Mouse (Mus musculus) cerebellum, adult 2 months (tissue): ENCODE results near the gene Nbl1.

Source experiments
- CTCF ChIP-seq: fragments of 200-500 bp; IDR thresholded peaks from 2 replicates; pipeline ENCODE4 v1.5.1; 2011; ENCODE audit warnings: low read depth, mild to moderate bottlenecking, control low read depth, low read length, moderate library complexity, borderline replicate concordance; ENCODE audit not compliant: insufficient read depth
- POLR2A ChIP-seq: fragments of 200-500 bp; IDR thresholded peaks from 2 replicates; pipeline ENCODE4 v1.6.1; 2011; ENCODE audit warnings: low read length, control low read depth, borderline replicate concordance; ENCODE audit not compliant: insufficient read depth

DNA sequence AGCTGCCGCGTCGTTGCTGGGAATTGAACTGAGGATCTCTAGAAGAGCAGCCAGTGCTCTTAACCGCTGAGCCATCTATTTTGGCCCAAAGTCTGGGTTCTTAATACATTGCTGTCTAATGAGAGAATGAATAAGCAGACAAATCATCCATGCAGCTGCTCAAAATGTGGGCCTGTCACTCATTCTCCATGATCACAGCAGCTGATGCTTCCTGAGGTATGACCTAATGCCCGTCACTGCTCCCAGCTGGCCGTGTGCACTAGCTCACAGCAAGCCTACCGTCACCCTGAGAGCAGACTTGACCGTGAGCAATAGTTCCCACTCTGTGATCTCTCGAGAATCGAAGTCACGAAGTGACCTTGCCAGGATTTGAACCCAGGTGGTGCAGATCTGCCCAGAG lies 13.4 kb downstream of the Nbl1 start:
- TF ChIP-seq POLR2A (no peak), CTCF (no peak)
